Mouse (Mus musculus) MEL (cell line): ENCODE data around the gene Gpr19. TPM values are rescaled to one million over a fixed set of nuclear protein-coding genes. Genes with fewer than 3 reads are reported as not detected.

Experiments used
- DNase-seq: peaks from one replicate; pipeline ENCODE4 v3.0.0; 2011; ENCODE audit warnings: low read depth, low spot score
- H3K27ac ChIP-seq: 2 replicates; pipeline ENCODE4 v1.5.1; 2012; ENCODE audit warnings: low read depth, mild to moderate bottlenecking, control low read depth, low read length, moderate library complexity; ENCODE audit not compliant: control insufficient read depth
- H3K27me3 ChIP-seq, 2 experiments: fragments of 150-350 bp in 1 of 2; sonication (generic) in 1 of 2; 2 replicates each; pipeline ENCODE4 v1.6.1; 2012; ENCODE audit warnings: low read length in 2 of 2, mild to moderate bottlenecking in 2 of 2, improper control_type of control experiment in 1 of 2, moderate library complexity in 1 of 2; ENCODE audit not compliant: insufficient read depth in 2 of 2, control insufficient read depth in 1 of 2
- H3K36me3 ChIP-seq, 2 experiments: 2 replicates each; pipeline ENCODE4 v1.6.1; 2012 to 2014; ENCODE audit warnings: low read length in 2 of 2, improper control_type of control experiment in 1 of 2, inconsistent platforms in 1 of 2, mild to moderate bottlenecking in 1 of 2; ENCODE audit not compliant: insufficient read depth in 2 of 2, control insufficient read depth in 1 of 2
- H3K4me1 ChIP-seq, 2 experiments: fragments of 150-350 bp in 1 of 2; sonication (generic) in 1 of 2; 2 replicates each; pipeline ENCODE4 v1.6.1; 2012; ENCODE audit warnings: low read length in 2 of 2, improper control_type of control experiment in 1 of 2, mild to moderate bottlenecking in 1 of 2; ENCODE audit not compliant: insufficient read depth in 2 of 2, control insufficient read depth in 1 of 2
- H3K4me3 ChIP-seq, 2 experiments: fragments of 150-350 bp in 1 of 2; sonication (generic) in 1 of 2; 2 replicates each; pipeline ENCODE4 v1.5.1; 2012; ENCODE audit warnings: low read depth in 2 of 2, low read length in 2 of 2, mild to moderate bottlenecking in 2 of 2, moderate library complexity in 2 of 2, control low read depth in 1 of 2, improper control_type of control experiment in 1 of 2; ENCODE audit not compliant: control insufficient read depth in 1 of 2, insufficient read depth in 1 of 2
- H3K79me2 ChIP-seq: 2 replicates; pipeline ENCODE4 v1.6.1; 2012; ENCODE audit warnings: mild to moderate bottlenecking, low read length, moderate library complexity; ENCODE audit not compliant: control insufficient read depth, poor library complexity, insufficient read depth
- H3K9ac ChIP-seq: 2 replicates; pipeline ENCODE4 v1.6.1; 2012; ENCODE audit warnings: low read depth, mild to moderate bottlenecking, control low read depth, low read length, moderate library complexity; ENCODE audit not compliant: control insufficient read depth, poor library complexity, severe bottlenecking
- H3K9me3 ChIP-seq: fragments of 150-350 bp; sonication (generic); replicated peaks from 2 replicates; pipeline ENCODE4 v1.6.1; 2012; ENCODE audit warnings: mild to moderate bottlenecking, low read length, improper control_type of control experiment, moderate library complexity; ENCODE audit not compliant: insufficient read depth
- CHD1 ChIP-seq: IDR thresholded peaks from 2 replicates; pipeline ENCODE4 v1.6.1; 2012; ENCODE audit warnings: low read depth, mild to moderate bottlenecking, inconsistent platforms, low read length, improper control_type of control experiment
- E2F4 ChIP-seq: IDR thresholded peaks from 2 replicates; pipeline ENCODE4 v1.6.1; 2011; ENCODE audit warnings: low read depth, low read length, improper control_type of control experiment, borderline replicate concordance
- EP300 ChIP-seq, 2 experiments: IDR thresholded peaks; 2 replicates each; pipeline ENCODE4 v1.6.1; 2011; ENCODE audit warnings: improper control_type of control experiment in 2 of 2, low read length in 2 of 2, low read depth in 1 of 2, mild to moderate bottlenecking in 1 of 2
- JUND ChIP-seq: IDR thresholded peaks from 2 replicates; pipeline ENCODE4 v1.6.1; 2011; ENCODE audit warnings: low read depth, mild to moderate bottlenecking, improper control_type of control experiment, low read length
- KAT2A ChIP-seq: conservative IDR thresholded peaks from 2 replicates; pipeline ENCODE4 v1.6.1; 2012; ENCODE audit warnings: low read depth, low read length, improper control_type of control experiment, inconsistent platforms
- MAX ChIP-seq: IDR thresholded peaks from 2 replicates; pipeline ENCODE4 v1.6.1; 2011; ENCODE audit warnings: low read length, improper control_type of control experiment
- MEF2A ChIP-seq: IDR thresholded peaks from 2 replicates; pipeline ENCODE4 v1.6.1; 2014; ENCODE audit warnings: low read depth, mild to moderate bottlenecking, inconsistent platforms, low read length, improper control_type of control experiment; ENCODE audit not compliant: poor library complexity, insufficient replicate concordance, severe bottlenecking; ENCODE audit errors: extremely low read depth
- NRF1 ChIP-seq: IDR thresholded peaks from 2 replicates; pipeline ENCODE4 v1.6.1; 2014; ENCODE audit warnings: low read depth, mild to moderate bottlenecking, inconsistent platforms, low read length, improper control_type of control experiment, moderate library complexity; ENCODE audit not compliant: poor library complexity, insufficient read depth, severe bottlenecking
- POLR2A ChIP-seq, 2 experiments: IDR thresholded peaks; 2 replicates each; pipeline ENCODE4 v1.6.1; 2011 to 2012; ENCODE audit warnings: low read length in 2 of 2, mild to moderate bottlenecking in 2 of 2, control low read depth in 1 of 2, improper control_type of control experiment in 1 of 2, low read depth in 1 of 2, moderate library complexity in 1 of 2; ENCODE audit not compliant: control insufficient read depth in 1 of 2, insufficient read depth in 1 of 2, poor library complexity in 1 of 2
- POLR2AphosphoS2 ChIP-seq: IDR thresholded peaks from 2 replicates; pipeline ENCODE4 v1.6.1; 2011; ENCODE audit warnings: low read length, improper control_type of control experiment
- POLR2AphosphoS5 ChIP-seq: IDR thresholded peaks from 2 replicates; pipeline ENCODE4 v1.6.1; 2012; ENCODE audit warnings: low read depth, borderline replicate concordance, mild to moderate bottlenecking, inconsistent platforms, low read length, moderate library complexity, mixed read lengths
- RCOR1 ChIP-seq: IDR thresholded peaks from 2 replicates; pipeline ENCODE4 v1.6.1; 2012; ENCODE audit warnings: low read depth, mild to moderate bottlenecking, inconsistent platforms, low read length, improper control_type of control experiment
- SIN3A ChIP-seq: IDR thresholded peaks from 2 replicates; pipeline ENCODE4 v1.6.1; 2012; ENCODE audit warnings: low read length, improper control_type of control experiment, inconsistent platforms
- TAL1 ChIP-seq: IDR thresholded peaks from 2 replicates; pipeline ENCODE4 v1.6.1; 2012; ENCODE audit warnings: mild to moderate bottlenecking, inconsistent platforms, low read length, moderate library complexity, mixed read lengths
- TBP ChIP-seq: IDR thresholded peaks from 2 replicates; pipeline ENCODE4 v1.8.0; 2011; ENCODE audit warnings: low read depth, low read length, improper control_type of control experiment
- TCF12 ChIP-seq: IDR thresholded peaks from 2 replicates; pipeline ENCODE4 v1.6.1; 2014; ENCODE audit warnings: low read depth, mild to moderate bottlenecking, inconsistent platforms, low read length, improper control_type of control experiment, moderate library complexity
- UBTF ChIP-seq: IDR thresholded peaks from 2 replicates; pipeline ENCODE4 v1.6.1; 2012; ENCODE audit warnings: low read depth, mild to moderate bottlenecking, inconsistent platforms, low read length, improper control_type of control experiment, moderate library complexity, borderline replicate concordance; ENCODE audit not compliant: insufficient read depth
- polyA plus RNA-seq, 2 experiments: library from polyadenylated mRNA; stranded (reverse) in 1 of 2; unstranded in 1 of 2; fragments of >175 nt in 1 of 2; fragments of >200 nt in 1 of 2; gene quantifications; 2 replicates each; pipeline versions ENCODE4 v1.2.1 to v1.2.4; 2012; ENCODE audit warnings: low replicate concordance in 2 of 2, low read depth in 1 of 2; ENCODE audit not compliant: insufficient read length in 2 of 2, insufficient read depth in 1 of 2, missing spikeins in 1 of 2
- total RNA-seq: library from RNA; depleted of rRNA; stranded (reverse); fragments of 300-350 nt; gene quantifications from 2 replicates; pipeline ENCODE4 v1.2.3, GENCODE M21; 2012

Gpr19 gene
- total and polyA plus RNA-seq, 3 experiments: 8.4 to 11.7 TPM; not detected in 1

GRCm38 (mm10) chr6:134928096-134928888 lies 29.9 kb upstream of the Gpr19 start (continued):
- TF ChIP-seq POLR2AphosphoS2 (peak; percentile 72; the same call in 1 of the 2 replicates), JUND (no peak), E2F4 (peak; percentile 81; the same call in 1 of the 2 replicates), SIN3A (peak; percentile 75), TBP (peak; percentile 66; the same call in 1 of the 2 replicates), EP300 (IDR thresholded peaks at IDR 0.05; ENCODE audit: low read depth in 1 of 2, low read length in 2 of 2) (peak in 1 of 2 experiments; percentile 43; a peak in 1 of 4 replicates), MEF2A (no peak), POLR2AphosphoS5 (peak; percentile 85)

DNA sequence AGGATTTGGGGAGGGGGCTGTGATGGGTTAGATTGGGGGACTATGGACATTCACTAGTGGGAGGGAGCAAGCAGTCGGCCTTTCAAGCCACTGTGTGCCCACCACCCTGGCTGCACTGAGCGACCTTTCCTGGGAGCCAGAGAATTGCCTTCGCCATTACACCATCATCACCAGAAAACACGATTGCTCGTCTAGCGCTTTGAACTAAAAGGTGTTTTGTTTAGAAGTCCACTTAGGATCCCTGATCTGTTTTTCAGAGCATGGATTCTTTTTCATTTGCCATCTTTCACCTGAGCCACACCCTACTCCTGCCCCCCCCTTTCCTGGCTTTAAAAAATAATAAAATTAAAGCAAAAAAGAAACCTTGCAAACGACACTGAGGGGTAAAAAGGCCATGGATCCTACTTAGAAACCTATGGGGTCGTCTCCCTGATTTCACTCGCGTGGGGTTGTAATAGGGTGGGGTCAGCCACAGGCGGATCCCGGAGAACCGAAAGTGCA lies 29.3 kb upstream of the Gpr19 start:
- Histone ChIP-seq H3K9me3 (no peaks in the 10 kb centered on the region), H3K9ac (peak overlapping the region; percentile 97), H3K27ac (peak overlapping the region; percentile 99), H3K79me2 (peaks cover 37% of the 10 kb centered on the region), H3K4me3 (peak overlapping the region; percentile 81 to 91), H3K36me3 (peaks cover 2 to 29% of the 10 kb centered on the region in 2 experiments; a peak in 3 of 4 replicates), H3K4me1 (peaks cover 12 to 13% of the 10 kb centered on the region in 2 experiments), H3K27me3 (no peaks in the 10 kb centered on the region)
- DNase-seq: no peak
- TF ChIP-seq MAX: no peak
- no peak for TF ChIP-seq RCOR1
- no peak for TF ChIP-seq EP300 (IDR thresholded peaks at IDR 0.05; ENCODE audit: low read depth in 1 of 2, low read length in 2 of 2)
- TF ChIP-seq KAT2A: no peak
- no peak for TF ChIP-seq SIN3A
- 0 out of 2 replicates have a peak, but pooled peaks have one; percentile 6 for TF ChIP-seq TBP
- TF ChIP-seq POLR2A (IDR thresholded peaks at IDR 0.05; ENCODE audit: control insufficient read depth in 1 of 2, insufficient read depth in 1 of 2, low read depth in 1 of 2, low read length in 2 of 2, poor library complexity in 1 of 2): no peak; a peak in 1 of 4 replicates
- TF ChIP-seq TAL1: no peak
- TF ChIP-seq JUND: no peak
- peak; percentile 8; the same call in 1 of the 2 replicates for TF ChIP-seq CHD1
- 0 out of 2 replicates have a peak, but pooled peaks have one; percentile 73 for TF ChIP-seq UBTF
- TF ChIP-seq TCF12: peak; percentile 49; the same call in 1 of the 2 replicates
- TF ChIP-seq POLR2AphosphoS5: peak; percentile 27; the same call in 1 of the 2 replicates
- no peak for TF ChIP-seq NRF1
